Mouse (Mus musculus): ENCODE results near the gene Slc29a1. TPM values are rescaled to one million over a fixed set of nuclear protein-coding genes. Genes with fewer than 3 reads are reported as not detected.

Slc29a1 gene
- polyA plus RNA-seq, 1 experiment from 2014 or later, result 49.4 TPM

GRCm38 (mm10) chr17:45563655-45564530 lies 35.5 kb downstream of the Slc29a1 start, which contains the start of gene Slc35b2:
TSS of gene Slc35b2 (plus strand) at chr17:45563874.
- under 1% methylated on average over 55 of the region's 61 CpGs for WGBS
- Histone ChIP-seq H3K9ac (ENCODE audit: low read length) (peak within 1 kb of the TSS; percentile 90), H3K9me3 (ENCODE audit: control insufficient read depth, low read length) (no peaks in the 10 kb centered on the region), H3K27me3 (ENCODE audit: control insufficient read depth, insufficient read depth, low read length) (no peaks in the 10 kb centered on the region), H3K27ac (replicated peaks) (peak within 1 kb of the TSS; percentile 85), H3K4me1 (replicated peaks; ENCODE audit: control insufficient read depth, insufficient read depth) (no peaks in the 10 kb centered on the region), H3K4me2 (replicated peaks; ENCODE audit: low read depth) (peak within 1 kb of the TSS; percentile 97), H3K36me3 (ENCODE audit: control insufficient read depth, insufficient read depth, low read length) (peaks cover 17% of the 10 kb centered on the region), H3K4me3 (ENCODE audit: low read depth, low read length) (peak within 1 kb of the TSS; percentile 82)
- TF ChIP-seq CTCF (IDR thresholded peaks at IDR 0.05; ENCODE audit: low read depth) (peak; percentile 94), EP300 (optimal IDR thresholded peaks at IDR 0.05) (no peak)
- DNase-seq (ENCODE audit: low spot score), result peak; percentile 96
- peak; percentile 90 for ATAC-seq (ENCODE audit: low FRiP score, low TSS enrichment)

- no peaks in the 10 kb centered on the region for H3K4me1 ChIP-seq (replicated peaks; ENCODE audit: control insufficient read depth, insufficient read depth)
- 75% methylated on average over 12 of the region's 12 CpGs for WGBS
- H3K4me2 ChIP-seq (replicated peaks; ENCODE audit: low read depth), result no peak overlapping the region
- TF ChIP-seq CTCF (IDR thresholded peaks at IDR 0.05; ENCODE audit: low read depth), result no peak
- TF ChIP-seq EP300 (optimal IDR thresholded peaks at IDR 0.05), result no peak
- H3K9ac ChIP-seq (ENCODE audit: low read length), result no peak overlapping the region
- ATAC-seq (ENCODE audit: low FRiP score, low TSS enrichment) (no peak), DNase-seq (ENCODE audit: low spot score) (no peak)
- no peak overlapping the region for H3K27ac ChIP-seq (replicated peaks)
- no peaks in the 10 kb centered on the region for H3K27me3 ChIP-seq (ENCODE audit: control insufficient read depth, insufficient read depth, low read length)
- H3K4me3 ChIP-seq (ENCODE audit: low read depth, low read length), result no peak overlapping the region
- H3K9me3 ChIP-seq (ENCODE audit: control insufficient read depth, low read length), result no peaks in the 10 kb centered on the region
- H3K36me3 ChIP-seq (ENCODE audit: control insufficient read depth, insufficient read depth, low read length), result peaks cover 11% of the 10 kb centered on the region
Measured at GRCm38 (mm10) chr17:45563216-45563615, 36.2 kb downstream of the Slc29a1 start.

- H3K4me2 ChIP-seq (replicated peaks; ENCODE audit: low read depth), result no peak overlapping the region
- no peaks in the 10 kb centered on the region for H3K36me3 ChIP-seq (ENCODE audit: control insufficient read depth, insufficient read depth, low read length)
- no peaks in the 10 kb centered on the region for H3K9me3 ChIP-seq (ENCODE audit: control insufficient read depth, low read length)
- peaks cover 3% of the 10 kb centered on the region; the same call in 1 of the 2 replicates for H3K4me1 ChIP-seq (replicated peaks; ENCODE audit: control insufficient read depth, insufficient read depth)
- H3K4me3 ChIP-seq (ENCODE audit: low read depth, low read length), result no peak overlapping the region
- H3K27me3 ChIP-seq (ENCODE audit: control insufficient read depth, insufficient read depth, low read length), result no peaks in the 10 kb centered on the region
- DNase-seq (ENCODE audit: low spot score), result no peak
- TF ChIP-seq CTCF (IDR thresholded peaks at IDR 0.05; ENCODE audit: low read depth) (no peak), EP300 (optimal IDR thresholded peaks at IDR 0.05) (no peak)
- WGBS, result 80% methylated on average over 15 of the region's 15 CpGs
- no peak overlapping the region for H3K27ac ChIP-seq (replicated peaks)
- no peak overlapping the region for H3K9ac ChIP-seq (ENCODE audit: low read length)
- no peak for ATAC-seq (ENCODE audit: low FRiP score, low TSS enrichment)
Measured at GRCm38 (mm10) chr17:45559732-45560525, 39.5 kb downstream of the Slc29a1 start.

- H3K36me3 ChIP-seq (ENCODE audit: control insufficient read depth, insufficient read depth, low read length), result no peaks in the 10 kb centered on the region
- no peak for ATAC-seq (ENCODE audit: low FRiP score, low TSS enrichment)
- H3K9ac ChIP-seq (ENCODE audit: low read length), result no peak overlapping the region
- no peaks in the 10 kb centered on the region for H3K9me3 ChIP-seq (ENCODE audit: control insufficient read depth, low read length)
- H3K4me3 ChIP-seq (ENCODE audit: low read depth, low read length), result no peak overlapping the region
- no peak for DNase-seq (ENCODE audit: low spot score)
- peaks cover 3% of the 10 kb centered on the region; the same call in 1 of the 2 replicates for H3K4me1 ChIP-seq (replicated peaks; ENCODE audit: control insufficient read depth, insufficient read depth)
- H3K27me3 ChIP-seq (ENCODE audit: control insufficient read depth, insufficient read depth, low read length), result no peaks in the 10 kb centered on the region
- H3K27ac ChIP-seq (replicated peaks), result no peak overlapping the region
- TF ChIP-seq EP300 (optimal IDR thresholded peaks at IDR 0.05), result no peak
- WGBS, result 74% methylated on average over 16 of the region's 16 CpGs
- H3K4me2 ChIP-seq (replicated peaks; ENCODE audit: low read depth), result no peak overlapping the region
Measured at GRCm38 (mm10) chr17:45557998-45558862, 41.2 kb downstream of the Slc29a1 start.

GRCm38 (mm10) chr17:45557246-45557824 lies 42.1 kb downstream of the Slc29a1 start:
- ATAC-seq (ENCODE audit: low FRiP score, low TSS enrichment), result no peak
- Histone ChIP-seq H3K36me3 (ENCODE audit: control insufficient read depth, insufficient read depth, low read length) (no peaks in the 10 kb centered on the region), H3K9ac (ENCODE audit: low read length) (no peak overlapping the region)

More at GRCm38 (mm10) chr17:45557246-45557824, 42.1 kb downstream of the Slc29a1 start:
- no peaks in the 10 kb centered on the region for H3K9me3 ChIP-seq (ENCODE audit: control insufficient read depth, low read length)
- DNase-seq (ENCODE audit: low spot score), result no peak
- no peaks in the 10 kb centered on the region for H3K27me3 ChIP-seq (ENCODE audit: control insufficient read depth, insufficient read depth, low read length)
- H3K4me1 ChIP-seq (replicated peaks; ENCODE audit: control insufficient read depth, insufficient read depth), result peaks cover 3% of the 10 kb centered on the region; the same call in 1 of the 2 replicates
- no peak overlapping the region for H3K4me3 ChIP-seq (ENCODE audit: low read depth, low read length)
- WGBS, result 63% methylated on average over 7 of the region's 7 CpGs
- no peak overlapping the region for H3K27ac ChIP-seq (replicated peaks)
- TF ChIP-seq CTCF (IDR thresholded peaks at IDR 0.05; ENCODE audit: low read depth) (no peak), EP300 (optimal IDR thresholded peaks at IDR 0.05) (no peak)
- H3K4me2 ChIP-seq (replicated peaks; ENCODE audit: low read depth), result no peak overlapping the region

All from stomach, postnatal 0 days (tissue).